Mouse (Mus musculus) kidney, adult 2 months (tissue): ENCODE measurements around the gene Cdk5r2. TPM values are rescaled to one million over a fixed set of nuclear protein-coding genes. Genes with fewer than 3 reads are reported as not detected.

ENCODE experiments used
- DNase-seq: peaks from one replicate; pipeline ENCODE4 v3.0.0; 2021
- H3K27ac ChIP-seq: fragments of 200-500 bp; 2 replicates; pipeline ENCODE4 v1.5.1; 2012; ENCODE audit warnings: low read depth, low read length, control low read depth, inconsistent platforms; ENCODE audit not compliant: insufficient read depth
- H3K27me3 ChIP-seq: fragments of 200-500 bp; replicated peaks from 2 replicates; pipeline ENCODE4 v1.6.1; 2012; ENCODE audit warnings: mild to moderate bottlenecking, moderate library complexity, low read length, inconsistent platforms; ENCODE audit not compliant: control insufficient read depth, insufficient read depth
- H3K36me3 ChIP-seq: fragments of 200-500 bp; 2 replicates; pipeline ENCODE4 v1.6.1; 2012; ENCODE audit warnings: mild to moderate bottlenecking, moderate library complexity, low read length, inconsistent platforms; ENCODE audit not compliant: control insufficient read depth, insufficient read depth
- H3K4me1 ChIP-seq: fragments of 200-500 bp; 2 replicates; pipeline ENCODE4 v1.6.1; 2011; ENCODE audit warnings: low read length; ENCODE audit not compliant: control insufficient read depth, insufficient read depth
- H3K4me3 ChIP-seq: fragments of 200-500 bp; 2 replicates; pipeline ENCODE4 v1.5.1; 2011; ENCODE audit warnings: mild to moderate bottlenecking, low read depth, low read length, control low read depth; ENCODE audit not compliant: insufficient read depth
- CTCF ChIP-seq: fragments of 200-500 bp; conservative IDR thresholded peaks from 2 replicates; pipeline ENCODE4 v1.5.1; 2011; ENCODE audit warnings: low read depth, mild to moderate bottlenecking, control low read depth, low read length, moderate library complexity, mixed read lengths; ENCODE audit not compliant: insufficient read depth, insufficient read length
- POLR2A ChIP-seq: fragments of 200-500 bp; IDR thresholded peaks from one replicate; pipeline ENCODE4 v1.6.1; 2011; ENCODE audit warnings: low read depth, low read length, control low read depth
- WGBS: fragments of 180-500 bp; shearing (Covaris S2); methylation state at CpG from one replicate; pipeline ENCODE4 v1.1.7; 2018; 5-methylcytosine and 5-hydroxymethylcytosine counted together
- polyA plus RNA-seq: library from polyadenylated mRNA; depleted of rRNA; stranded (reverse); fragments of >200 nt; gene quantifications from 2 replicates; pipeline ENCODE4 v1.2.3, GENCODE M21; 2012

Gene Cdk5r2
- polyA plus RNA-seq, 1 experiment, result 0.31 TPM

- no peaks in the 10 kb centered on the region for H3K36me3 ChIP-seq
- no peak for TF ChIP-seq CTCF
- no peak for TF ChIP-seq POLR2A
- no peak for DNase-seq
- peaks cover 4% of the 10 kb centered on the region; the same call in 1 of the 2 replicates for H3K4me1 ChIP-seq
- no peak overlapping the region for H3K4me3 ChIP-seq
- WGBS, result 47% methylated on average over 6 of the region's 6 CpGs
- H3K27me3 ChIP-seq, result peaks cover 14% of the 10 kb centered on the region
- no peak overlapping the region for H3K27ac ChIP-seq
Observed at GRCm38 (mm10) chr1:74859223-74859984, 4.7 kb downstream of the Cdk5r2 start.

DNA sequence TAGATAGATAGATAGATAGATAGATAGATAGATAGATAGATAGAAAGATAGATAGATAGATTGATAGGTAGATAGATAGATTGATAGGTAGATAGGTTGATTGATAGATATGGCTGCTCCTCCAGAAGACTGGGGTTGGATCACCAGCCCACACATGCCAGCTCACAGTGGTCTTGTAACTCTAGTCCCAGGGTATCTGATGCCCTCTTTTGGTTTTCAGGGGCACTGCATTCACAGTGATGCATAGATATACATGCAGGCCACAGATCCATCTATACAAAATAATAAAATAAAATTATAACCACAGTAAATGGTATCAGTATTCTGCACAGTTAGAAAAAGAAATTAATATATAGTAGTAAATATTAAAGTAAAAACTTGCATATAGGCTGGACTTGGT, 7.0 kb downstream of the Cdk5r2 start:
- TF ChIP-seq POLR2A (no peak), CTCF (no peak)
- no peaks in the 10 kb centered on the region for H3K36me3 ChIP-seq
- H3K27me3 ChIP-seq, result peaks cover 3% of the 10 kb centered on the region; the same call in 1 of the 2 replicates
- H3K4me3 ChIP-seq, result no peak overlapping the region
- no peak overlapping the region for H3K27ac ChIP-seq
- no peaks in the 10 kb centered on the region for H3K4me1 ChIP-seq
- DNase-seq, result no peak

DNA sequence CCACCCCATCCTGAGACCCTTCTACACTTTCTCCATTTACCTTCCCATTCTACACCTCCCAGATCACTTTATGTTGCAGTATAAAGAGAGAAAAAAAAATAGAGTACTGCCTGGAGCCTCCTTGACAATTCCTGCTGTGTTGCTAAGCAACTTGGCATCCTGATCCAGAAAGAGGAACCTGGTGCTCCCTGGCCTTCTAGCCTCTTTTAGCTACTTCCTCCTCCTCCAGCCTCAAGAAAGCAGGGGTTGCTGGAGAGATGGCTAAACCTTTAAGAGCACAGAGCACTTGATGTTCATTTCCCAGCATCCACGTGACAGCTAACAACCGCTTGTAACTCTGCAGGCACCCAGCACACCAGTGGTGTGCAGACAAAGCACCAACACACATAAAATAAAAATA, 17.5 kb downstream of the Cdk5r2 start:
- no peaks in the 10 kb centered on the region for H3K36me3 ChIP-seq
- no peak overlapping the region for H3K27ac ChIP-seq
- no peak for DNase-seq
- H3K4me1 ChIP-seq, result no peaks in the 10 kb centered on the region
- TF ChIP-seq CTCF, result no peak
- TF ChIP-seq POLR2A, result no peak
- 60% methylated on average over 2 of the region's 2 CpGs for WGBS
- H3K4me3 ChIP-seq, result no peak overlapping the region
- no peaks in the 10 kb centered on the region for H3K27me3 ChIP-seq

- no peak for DNase-seq
- 56% methylated on average over 3 of the region's 3 CpGs for WGBS
- no peaks in the 10 kb centered on the region for H3K4me1 ChIP-seq
- peaks cover 3% of the 10 kb centered on the region; the same call in 1 of the 2 replicates for H3K27me3 ChIP-seq
- no peak overlapping the region for H3K4me3 ChIP-seq
- no peaks in the 10 kb centered on the region for H3K36me3 ChIP-seq
- no peak overlapping the region for H3K27ac ChIP-seq
- TF ChIP-seq POLR2A (no peak), CTCF (no peak)
Observed at GRCm38 (mm10) chr1:74877199-74877598, 22.5 kb downstream of the Cdk5r2 start.

GRCm38 (mm10) chr1:74880785-74881360, 26.1 kb downstream of the Cdk5r2 start:
- Histone ChIP-seq H3K27me3 (peaks cover 10% of the 10 kb centered on the region), H3K36me3 (no peaks in the 10 kb centered on the region), H3K27ac (no peak overlapping the region), H3K4me1 (no peaks in the 10 kb centered on the region), H3K4me3 (no peak overlapping the region)
- 4% methylated on average over 18 of the region's 18 CpGs for WGBS
- DNase-seq, result peak; percentile 79
- TF ChIP-seq POLR2A (no peak), CTCF (peak; percentile 85)

- peak overlapping the region; percentile 27; the same call in 1 of the 2 replicates for H3K4me3 ChIP-seq
- peak; percentile 15 for DNase-seq
- H3K36me3 ChIP-seq, result no peaks in the 10 kb centered on the region
- no peak for TF ChIP-seq CTCF
- TF ChIP-seq POLR2A, result no peak
- 2% methylated on average over 74 of the region's 74 CpGs for WGBS
- no peak overlapping the region for H3K27ac ChIP-seq
- H3K4me1 ChIP-seq, result no peaks in the 10 kb centered on the region
- H3K27me3 ChIP-seq, result peaks cover 10% of the 10 kb centered on the region
Observed at GRCm38 (mm10) chr1:74882055-74882734, 27.5 kb downstream of the Cdk5r2 start.

- Histone ChIP-seq H3K27me3 (peaks cover 10% of the 10 kb centered on the region), H3K4me1 (no peaks in the 10 kb centered on the region), H3K36me3 (no peaks in the 10 kb centered on the region), H3K4me3 (no peak overlapping the region), H3K27ac (no peak overlapping the region)
- WGBS, result 9% methylated on average over 8 of the region's 8 CpGs
- TF ChIP-seq POLR2A (no peak), CTCF (no peak)
- DNase-seq, result no peak
Observed at GRCm38 (mm10) chr1:74882828-74883227, 28.1 kb downstream of the Cdk5r2 start.
